Mouse (Mus musculus) A20 (cell line): ENCODE results near the gene Gm10638.

ENCODE experiments used
- DNase-seq: peaks from one replicate; pipeline ENCODE4 v3.0.0-alpha.2; 2011; ENCODE audit warnings: low read depth, low spot score

Gene Gm10638

GRCm38 (mm10) chr8:86786498-86786897, 41.0 kb downstream of the Gm10638 start:
- DNase-seq, result no peak

DNA sequence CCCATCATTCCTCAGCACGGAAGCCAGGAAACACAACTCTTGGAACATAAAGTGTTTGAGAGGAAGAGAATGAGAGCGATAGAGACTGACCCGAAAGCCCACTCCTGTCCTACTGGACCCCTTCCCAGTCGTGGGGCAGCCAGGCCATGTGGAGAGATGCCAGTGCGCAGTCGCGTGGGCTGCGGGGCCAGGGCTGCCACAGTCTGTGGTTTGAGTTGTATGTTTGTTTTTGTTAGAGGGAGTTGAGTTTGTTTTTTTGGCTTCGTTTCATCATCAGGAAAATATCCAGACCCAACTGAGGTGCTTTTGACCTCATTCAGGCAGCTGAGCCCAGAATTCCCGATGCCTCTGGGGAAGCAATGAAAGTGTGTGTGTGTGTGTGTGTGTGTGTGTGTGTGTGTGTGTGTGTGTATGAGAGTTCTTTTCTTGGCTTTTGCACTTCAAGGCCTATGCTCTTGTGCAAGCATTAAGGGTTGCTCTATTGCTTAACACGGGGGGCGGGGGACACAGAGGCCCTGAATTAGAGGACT, 42.5 kb downstream of the Gm10638 start:
- no peak for DNase-seq

DNA sequence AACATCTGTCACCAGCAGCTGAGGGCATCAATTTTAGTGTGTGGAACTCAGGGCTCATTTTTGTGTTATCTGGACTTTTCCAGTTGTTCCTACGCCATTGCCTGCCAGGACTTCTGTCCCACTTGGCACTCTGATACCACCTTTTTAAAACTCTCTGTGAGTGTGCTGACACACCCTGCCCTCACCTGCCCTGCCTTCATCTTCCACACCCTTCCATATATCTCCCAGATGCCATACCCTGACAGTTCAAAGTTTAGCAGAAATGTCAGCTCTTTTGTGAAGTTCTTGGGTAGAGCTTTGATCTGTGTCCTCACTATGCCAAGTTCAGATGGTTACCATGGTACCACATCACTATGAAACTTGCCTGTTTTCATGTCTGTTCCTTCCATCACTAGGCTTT, 44.1 kb downstream of the Gm10638 start:
- no peak for DNase-seq

DNA sequence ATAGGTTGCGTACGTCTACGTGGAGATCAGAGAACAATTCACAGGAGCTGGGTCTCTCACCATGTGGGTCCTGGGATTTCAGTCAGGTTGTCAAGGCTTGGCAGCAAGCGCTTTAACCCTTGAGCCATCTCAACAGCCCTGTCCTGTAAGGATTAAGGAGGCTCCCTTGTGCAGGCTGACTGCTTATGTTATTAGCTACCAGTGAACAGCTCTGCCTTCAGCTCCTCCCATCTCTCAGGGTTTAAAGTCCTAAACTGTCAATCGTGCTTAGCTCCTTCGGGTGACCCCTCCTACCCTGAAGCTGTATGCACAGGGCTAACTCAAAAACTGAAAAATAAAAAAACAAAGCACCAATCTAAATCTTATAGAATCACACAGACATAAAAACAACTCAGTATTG, 46.0 kb downstream of the Gm10638 start:
- DNase-seq, result no peak

DNA sequence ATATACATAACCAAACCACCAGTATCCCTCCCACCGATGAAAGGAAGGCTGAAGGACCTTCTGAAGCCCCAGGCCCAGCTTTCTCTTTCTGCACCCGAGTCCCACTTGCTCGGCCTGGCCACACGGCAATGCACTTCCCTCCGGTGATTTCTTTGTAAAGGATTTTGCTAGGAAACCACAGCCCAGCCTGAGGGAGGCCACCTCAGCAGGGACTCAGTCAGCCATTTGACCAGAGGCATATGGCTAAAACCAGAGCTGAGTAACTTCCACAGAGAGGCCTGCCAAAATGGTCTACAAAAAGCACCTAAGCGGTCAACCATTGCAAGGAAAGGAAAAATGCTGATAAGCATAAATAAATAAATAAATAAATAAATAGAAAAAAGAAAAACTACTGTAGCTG, 49.2 kb downstream of the Gm10638 start:
- no peak for DNase-seq
